Mouse (Mus musculus) forebrain, postnatal 0 days (tissue): Measurements from ENCODE around the gene Tlk2. TPM values are rescaled to one million over a fixed set of nuclear protein-coding genes. Genes with fewer than 3 reads are reported as not detected.

ENCODE experiments used
- ATAC-seq: fragments of 200-750 bp; cut with Nextera tagmentation; 2 replicates; pipeline ENCODE4 v1.8.0; 2017; ENCODE audit warnings: mild to moderate bottlenecking, moderate library complexity
- DNase-seq: peaks from one replicate; pipeline ENCODE4 v3.0.0-alpha.2; 2015
- H3K27ac ChIP-seq: fragments of 300-500 bp; sonication (generic); 2 replicates; pipeline ENCODE4 v1.5.1; 2014; ENCODE audit warnings: low read depth, mild to moderate bottlenecking, antibody characterized with exemption, low read length, moderate library complexity, mixed read lengths
- H3K27me3 ChIP-seq: fragments of 300-500 bp; sonication (generic); 2 replicates; pipeline ENCODE4 v1.6.1; 2014; ENCODE audit warnings: mild to moderate bottlenecking, low read length, mixed read lengths; ENCODE audit not compliant: insufficient read depth
- H3K36me3 ChIP-seq: fragments of 300-500 bp; sonication (generic); 2 replicates; pipeline ENCODE4 v1.6.1; 2014; ENCODE audit warnings: mild to moderate bottlenecking, moderate library complexity; ENCODE audit not compliant: insufficient read depth
- H3K4me1 ChIP-seq: fragments of 300-500 bp; sonication (generic); 2 replicates; pipeline ENCODE4 v1.6.1; 2014; ENCODE audit warnings: antibody characterized with exemption; ENCODE audit not compliant: insufficient read depth
- H3K4me2 ChIP-seq: fragments of 300-500 bp; sonication (generic); 2 replicates; pipeline ENCODE4 v1.6.1; 2014; ENCODE audit warnings: low read depth, mild to moderate bottlenecking, moderate library complexity
- H3K4me3 ChIP-seq: fragments of 300-500 bp; sonication (generic); 2 replicates; pipeline ENCODE4 v1.5.1; 2014; ENCODE audit warnings: low read depth, low read length, mixed read lengths
- H3K9ac ChIP-seq: fragments of 300-500 bp; sonication (generic); 2 replicates; pipeline ENCODE4 v1.6.1; 2014; ENCODE audit warnings: mild to moderate bottlenecking
- H3K9me3 ChIP-seq: fragments of 300-500 bp; sonication (generic); 2 replicates; pipeline ENCODE4 v1.6.1; 2016; ENCODE audit warnings: low read length
- CTCF ChIP-seq: sonication (generic); IDR thresholded peaks from 2 replicates; pipeline ENCODE4 v1.5.1; 2016; ENCODE audit warnings: antibody characterized with exemption, control low read depth, low read depth
- whole genome bisulfite sequencing: fragments of 180-500 bp; shearing (Covaris S2); extraction: QIAGEN DNeasy Blood & Tissue Kit; methylation state at CpG from one replicate; pipeline ENCODE4 v1.1.7; 2014; 5-methylcytosine and 5-hydroxymethylcytosine counted together
- polyA plus RNA-seq: library from polyadenylated mRNA; unstranded; fragments of >200 nt; fragmentation: Nextera tagmentation; extraction: Ambion mirVana; gene quantifications from 2 replicates; pipeline ENCODE4 v1.2.1, GENCODE M21; 2015
- total RNA-seq: library from RNA; depleted of rRNA; stranded (reverse); fragments of >200 nt; gene quantifications from 2 replicates; pipeline ENCODE4 v1.2.3, GENCODE M21; 2014

The Tlk2 gene
- total and polyA plus RNA-seq, 2 experiments from 2014 or later: 13.9 to 94.0 TPM

DNA sequence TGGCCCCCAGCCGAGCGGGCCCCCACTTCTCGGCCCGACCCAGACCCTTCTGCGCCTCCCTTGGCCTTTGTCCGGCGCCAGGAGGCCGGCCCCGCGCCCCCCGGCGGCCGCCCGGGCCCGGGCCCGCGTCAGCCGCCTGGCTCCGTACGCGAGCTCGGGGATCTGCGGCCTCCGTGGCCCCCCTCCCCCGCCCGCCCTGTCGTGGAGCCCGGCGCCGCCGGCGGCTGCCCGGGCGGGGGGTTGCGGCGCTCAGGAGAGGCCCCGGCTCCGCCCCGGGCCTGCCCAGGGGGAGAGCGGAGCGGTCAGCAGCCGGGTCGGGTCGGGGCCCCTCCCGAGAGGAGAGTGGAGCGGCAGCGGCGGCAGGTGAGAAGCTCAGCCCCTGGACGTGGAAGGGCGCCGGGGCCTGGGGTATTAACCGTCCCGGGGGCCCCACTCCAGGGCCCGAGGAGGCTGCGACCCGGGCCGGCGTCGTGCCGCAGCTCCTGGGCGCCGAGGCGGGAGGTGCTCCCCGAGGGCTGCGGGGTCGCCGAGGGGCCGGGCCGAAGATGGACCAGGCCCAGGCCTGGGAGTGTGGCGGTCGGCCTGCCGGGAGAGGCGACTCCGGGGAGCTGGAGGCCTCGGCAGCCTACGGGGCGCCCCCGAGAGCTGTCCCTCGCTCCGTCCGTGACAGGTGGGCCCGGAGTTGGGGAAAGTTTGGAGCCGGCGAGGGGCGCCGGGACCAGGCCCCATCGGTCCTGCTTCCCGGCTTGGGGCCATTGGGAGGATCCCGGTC lies 3.3 kb downstream of the Tlk2 start:
- ATAC-seq: peak; percentile 53
- Histone ChIP-seq H3K27ac (peak overlapping the region; percentile 93), H3K36me3 (peaks cover 7% of the 10 kb centered on the region; the same call in 1 of the 2 replicates), H3K4me3 (peak overlapping the region; percentile 96), H3K27me3 (no peaks in the 10 kb centered on the region), H3K9ac (peak overlapping the region; percentile 96), H3K4me2 (peak overlapping the region; percentile 94), H3K4me1 (peaks cover 17% of the 10 kb centered on the region; the same call in 1 of the 2 replicates), H3K9me3 (no peaks in the 10 kb centered on the region)
- WGBS: 3% methylated on average over 71 of the region's 89 CpGs
- no peak for TF ChIP-seq CTCF
- peak; percentile 37 for DNase-seq

DNA sequence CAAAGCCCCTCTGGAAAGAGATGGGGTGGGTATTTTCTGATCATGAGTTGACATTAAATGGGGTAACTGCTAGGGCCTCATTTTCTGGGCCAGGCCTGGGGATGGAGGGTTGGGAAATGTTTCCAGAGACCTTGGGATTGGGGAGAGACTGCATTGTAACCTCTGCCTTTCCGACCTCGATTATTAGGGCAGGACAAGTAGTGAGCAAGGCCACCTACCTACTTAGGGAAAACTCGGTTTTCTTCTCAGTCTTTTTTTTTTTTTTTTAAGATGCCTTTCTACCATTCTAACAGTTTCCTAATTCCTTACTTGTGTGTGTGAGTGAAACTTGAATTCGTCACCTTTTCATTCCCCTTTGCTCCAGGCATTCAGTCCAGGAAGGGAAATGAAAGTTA lies 3.9 kb downstream of the Tlk2 start:
- ATAC-seq (no peak), DNase-seq (no peak)
- Histone ChIP-seq H3K36me3 (peaks cover 7% of the 10 kb centered on the region; the same call in 1 of the 2 replicates), H3K27me3 (no peaks in the 10 kb centered on the region), H3K4me3 (peak overlapping the region; percentile 96), H3K27ac (peak overlapping the region; percentile 93), H3K4me2 (peak overlapping the region; percentile 94), H3K9ac (peak overlapping the region; percentile 96), H3K4me1 (peaks cover 17% of the 10 kb centered on the region; the same call in 1 of the 2 replicates), H3K9me3 (no peaks in the 10 kb centered on the region)
- 4% methylated on average over 4 of the region's 4 CpGs for WGBS
- TF ChIP-seq CTCF: no peak

DNA sequence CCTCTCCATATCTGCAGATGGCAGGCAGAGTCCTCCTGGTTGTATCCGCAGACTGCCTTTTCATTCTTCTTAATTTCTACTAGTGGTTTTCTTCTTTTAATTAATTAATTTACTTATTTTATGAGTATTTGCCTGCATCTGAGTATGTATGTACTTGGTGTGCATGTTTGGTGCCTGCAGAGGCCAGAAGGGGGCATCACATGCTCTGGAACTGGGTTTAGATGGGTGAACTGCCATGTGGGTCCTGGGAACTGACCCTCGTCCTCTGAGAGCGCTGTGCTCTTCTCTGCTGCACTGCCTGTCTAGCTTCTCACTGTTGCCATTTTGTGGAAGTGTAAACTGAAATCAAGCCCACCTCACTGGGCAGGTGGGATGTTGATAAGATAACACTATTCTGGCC lies 6.1 kb downstream of the Tlk2 start:
- TF ChIP-seq CTCF: 0 out of 2 replicates have a peak, but pooled peaks have one; percentile 4
- Histone ChIP-seq H3K4me3 (no peak overlapping the region), H3K27me3 (no peaks in the 10 kb centered on the region), H3K36me3 (peaks cover 7% of the 10 kb centered on the region; the same call in 1 of the 2 replicates), H3K4me1 (peaks cover 16% of the 10 kb centered on the region; the same call in 1 of the 2 replicates), H3K4me2 (no peak overlapping the region), H3K9ac (no peak overlapping the region), H3K27ac (no peak overlapping the region), H3K9me3 (no peaks in the 10 kb centered on the region)
- ATAC-seq: no peak
- WGBS: 88% methylated on average over 3 of the region's 3 CpGs
- DNase-seq: no peak

DNA sequence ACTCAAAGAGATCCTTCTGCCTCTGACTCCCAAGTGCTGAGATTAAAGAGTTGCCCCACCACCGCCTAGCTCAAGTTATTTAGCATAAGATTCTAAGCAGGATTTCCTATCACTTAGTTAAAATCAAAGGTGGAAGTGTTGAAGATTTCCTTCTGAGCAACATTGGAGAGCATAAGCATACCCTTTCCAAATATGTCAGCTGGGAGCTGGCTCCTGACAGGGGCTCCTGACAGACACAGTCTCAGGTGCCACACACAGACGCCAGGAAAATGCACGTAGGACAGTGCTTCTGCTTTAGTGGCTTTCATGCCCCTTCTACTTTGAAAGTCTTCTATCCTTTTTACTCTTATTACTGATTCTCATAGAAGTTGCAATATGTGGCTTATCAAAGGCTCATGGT lies 13.6 kb downstream of the Tlk2 start:
- DNase-seq (no peak), ATAC-seq (no peak)
- 93% methylated on average over 3 of the region's 3 CpGs for WGBS
- no peaks in the 10 kb centered on the region for H3K27me3 ChIP-seq
- no peak overlapping the region for H3K4me3 ChIP-seq
- no peaks in the 10 kb centered on the region for H3K4me1 ChIP-seq
- no peak overlapping the region for H3K9ac ChIP-seq
- no peak overlapping the region for H3K4me2 ChIP-seq
- H3K27ac ChIP-seq: no peak overlapping the region
- no peaks in the 10 kb centered on the region for H3K36me3 ChIP-seq
- no peaks in the 10 kb centered on the region for H3K9me3 ChIP-seq
- TF ChIP-seq CTCF: no peak

DNA sequence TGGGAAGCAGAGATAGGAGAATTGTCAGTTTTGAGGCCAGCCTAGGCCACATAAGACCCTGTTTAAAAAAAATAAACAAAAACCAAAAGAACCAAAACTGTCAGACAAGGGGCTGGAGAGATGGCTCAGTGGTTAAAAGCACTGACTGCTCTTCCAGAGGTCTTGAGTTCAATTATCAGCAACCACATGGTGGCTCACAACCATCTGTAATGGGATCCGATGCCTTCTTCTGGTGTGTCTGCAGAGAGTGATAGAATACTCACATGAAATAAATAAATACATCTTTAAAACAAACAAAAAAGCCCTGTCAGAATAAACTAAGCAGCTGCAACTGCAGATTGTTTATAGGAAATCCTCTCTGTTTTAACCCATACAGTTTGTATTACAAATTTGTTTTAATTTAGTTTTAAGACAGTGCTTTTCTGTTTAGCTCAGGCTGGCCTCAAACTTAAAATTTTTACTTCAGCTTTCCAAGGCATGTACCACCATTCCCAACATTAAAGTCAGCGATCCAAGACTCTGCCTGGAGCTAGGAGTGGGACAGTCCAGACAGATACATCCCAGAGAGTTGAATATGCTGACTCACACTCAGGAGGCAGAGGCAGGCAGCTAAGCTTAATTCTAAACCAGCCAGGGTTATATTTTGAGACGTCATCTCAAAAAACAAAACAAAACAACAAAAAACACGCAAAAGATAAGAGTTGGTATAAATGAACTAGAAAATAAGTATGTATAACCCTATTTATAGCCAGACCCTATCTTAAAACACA lies 18.5 kb downstream of the Tlk2 start:
- Histone ChIP-seq H3K4me3 (no peak overlapping the region), H3K4me1 (no peaks in the 10 kb centered on the region), H3K9me3 (no peaks in the 10 kb centered on the region), H3K4me2 (no peak overlapping the region), H3K27me3 (no peaks in the 10 kb centered on the region), H3K36me3 (no peaks in the 10 kb centered on the region), H3K27ac (no peak overlapping the region), H3K9ac (no peak overlapping the region)
- no peak for TF ChIP-seq CTCF
- ATAC-seq (no peak), DNase-seq (no peak)
- whole genome bisulfite sequencing: 83% methylated on average over 4 of the region's 4 CpGs

GRCm38 (mm10) chr11:105202403-105202802 lies 23.8 kb downstream of the Tlk2 start:
- H3K9ac ChIP-seq: no peak overlapping the region
- H3K4me1 ChIP-seq: no peaks in the 10 kb centered on the region
- H3K27ac ChIP-seq: no peak overlapping the region
- H3K4me3 ChIP-seq: no peak overlapping the region
- ATAC-seq (no peak), DNase-seq (no peak)
- no peaks in the 10 kb centered on the region for H3K36me3 ChIP-seq
- H3K9me3 ChIP-seq: no peaks in the 10 kb centered on the region
- no peak overlapping the region for H3K4me2 ChIP-seq
- no peaks in the 10 kb centered on the region for H3K27me3 ChIP-seq
- WGBS: 57% methylated on average over 3 of the region's 3 CpGs
- TF ChIP-seq CTCF: 0 out of 2 replicates have a peak, but pooled peaks have one; percentile 6

GRCm38 (mm10) chr11:105210007-105210406 lies 31.4 kb downstream of the Tlk2 start:
- no peak for DNase-seq
- no peaks in the 10 kb centered on the region for H3K4me1 ChIP-seq
- ATAC-seq: no peak
- no peaks in the 10 kb centered on the region; the same call in 1 of the 2 replicates for H3K36me3 ChIP-seq
- H3K4me2 ChIP-seq: no peak overlapping the region
- no peak overlapping the region for H3K27ac ChIP-seq
- no peak for TF ChIP-seq CTCF
- H3K27me3 ChIP-seq: no peaks in the 10 kb centered on the region
- no peak overlapping the region for H3K4me3 ChIP-seq
- WGBS: 53% methylated on average over 1 of the region's 1 CpGs
- H3K9ac ChIP-seq: no peak overlapping the region
- H3K9me3 ChIP-seq: no peaks in the 10 kb centered on the region
